Mouse (Mus musculus): ENCODE results near the gene Tmem273. TPM values are rescaled to one million over a fixed set of nuclear protein-coding genes. Genes with fewer than 3 reads are reported as not detected.

The Tmem273 gene
- polyA plus RNA-seq (2014; fragmentation: Illumina TruSeq; extraction: RNeasy Lipid Tissue Mini Kit (QIAGEN cat#74804); ENCODE audit: low read depth, low replicate concordance) = not detected

DNA sequence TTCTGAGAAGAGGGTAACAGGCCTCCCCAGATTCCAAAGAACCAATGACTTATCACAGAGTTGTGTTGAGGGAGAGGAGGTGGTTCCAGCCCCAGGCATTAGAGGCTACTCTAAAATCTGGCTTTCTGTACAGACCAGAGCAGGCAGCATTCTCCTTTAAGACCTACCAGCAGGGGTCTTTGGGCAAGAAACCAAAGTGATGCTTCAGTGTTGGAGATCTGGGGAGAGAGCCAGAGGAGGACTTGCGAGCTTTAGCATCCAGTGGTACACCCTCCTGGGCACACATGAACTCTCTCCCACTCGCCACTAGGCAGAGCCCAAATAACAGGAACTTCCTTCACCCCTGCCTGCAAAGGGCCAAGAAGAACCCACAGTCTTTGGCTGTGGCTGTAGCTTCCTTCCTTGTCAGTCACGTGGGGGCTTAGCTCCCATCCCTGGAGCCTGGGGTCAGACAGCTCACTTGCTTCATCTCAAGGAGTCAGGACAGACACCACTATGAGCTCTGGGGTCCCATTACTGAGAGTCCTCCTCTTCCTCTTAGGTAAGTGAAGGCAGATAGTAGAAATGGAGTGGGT lies at the start of gene Tmem273:
Gene Tmem273, plus strand, starts transcription at position 408 of the 575 bp plus-strand sequence.

DNA sequence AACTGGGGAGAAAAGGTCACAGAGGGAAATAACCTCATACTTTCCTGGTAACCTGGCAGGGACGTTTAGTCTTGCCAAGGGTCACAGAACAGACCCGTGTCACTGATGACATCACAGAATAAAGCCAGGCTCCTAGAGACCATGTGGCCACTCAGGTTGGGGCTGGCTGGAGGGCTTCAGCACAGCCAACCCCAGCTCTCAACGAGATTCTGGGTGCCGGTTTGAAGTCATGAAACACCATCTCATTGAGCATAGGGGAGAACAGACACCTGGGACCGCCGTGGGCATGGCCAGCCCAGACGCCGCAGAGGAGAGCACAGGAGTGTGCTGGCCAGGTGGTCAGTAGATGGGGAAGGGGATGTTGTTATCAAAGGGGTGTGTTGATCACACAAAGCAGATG lies 48.1 kb downstream of the Tmem273 start, which contains the start of gene Fam170b:
Gene Fam170b, plus strand, starts transcription at position 116 of the 400 bp plus-strand sequence.

DNA sequence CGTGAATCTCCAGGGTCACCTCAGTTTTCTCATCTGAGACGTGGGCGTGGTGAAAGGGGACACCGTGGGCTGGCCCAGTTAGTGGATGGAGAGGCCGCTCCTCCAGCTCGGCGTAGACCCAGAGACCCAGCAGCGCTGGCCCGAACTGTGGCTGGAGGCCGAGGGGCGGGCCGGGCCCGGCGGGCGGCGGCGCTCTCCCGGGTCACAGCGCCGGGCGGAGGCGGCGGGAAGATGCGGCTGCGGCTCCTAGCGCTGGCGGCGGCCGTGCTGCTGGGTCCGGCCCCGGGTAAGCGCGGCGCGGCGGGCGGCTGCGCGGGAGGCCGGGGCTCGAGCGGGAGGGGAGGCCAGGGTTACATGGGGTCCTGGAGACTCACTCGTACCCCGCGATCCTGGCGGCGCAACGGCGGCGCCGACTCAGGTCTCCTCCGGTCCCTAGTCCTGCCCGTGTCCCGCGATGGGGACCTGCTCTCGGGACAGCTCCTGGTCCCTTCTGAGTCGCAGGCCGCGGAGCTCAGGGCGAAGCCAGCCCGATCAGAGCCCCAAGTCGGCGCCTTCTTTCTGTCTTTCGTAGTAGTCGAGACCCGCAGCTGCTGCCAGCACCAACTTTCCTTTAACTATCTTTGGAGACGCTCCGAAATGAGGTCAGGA lies 71.0 kb downstream of the Tmem273 start, which contains the start of gene Vstm4:
Gene Vstm4, plus strand, starts transcription at position 76 of the 648 bp plus-strand sequence.

Other genes with a start within 250 kb of the Tmem273 start
- not detected for gene Prrxl1, start 186.6 kb upstream of the Tmem273 start, polyA plus RNA-seq (2014; fragmentation: Illumina TruSeq; extraction: RNeasy Lipid Tissue Mini Kit (QIAGEN cat#74804); ENCODE audit: low read depth, low replicate concordance)
- gene 3425401B19Rik, start 100.7 kb upstream of the Tmem273 start, polyA plus RNA-seq (2014; fragmentation: Illumina TruSeq; extraction: RNeasy Lipid Tissue Mini Kit (QIAGEN cat#74804); ENCODE audit: low read depth, low replicate concordance) = 0.04 TPM
- gene Fam170b, start 48.0 kb downstream of the Tmem273 start, polyA plus RNA-seq (2014; fragmentation: Illumina TruSeq; extraction: RNeasy Lipid Tissue Mini Kit (QIAGEN cat#74804); ENCODE audit: low read depth, low replicate concordance) = 31.5 TPM
- 8.5 TPM for gene Vstm4, start 70.8 kb downstream of the Tmem273 start, polyA plus RNA-seq (2014; fragmentation: Illumina TruSeq; extraction: RNeasy Lipid Tissue Mini Kit (QIAGEN cat#74804); ENCODE audit: low read depth, low replicate concordance)
- gene Lrrc18, start 205.4 kb downstream of the Tmem273 start, polyA plus RNA-seq (2014; fragmentation: Illumina TruSeq; extraction: RNeasy Lipid Tissue Mini Kit (QIAGEN cat#74804); ENCODE audit: low read depth, low replicate concordance) = 887 TPM

Measured in testis, adult 10 weeks (tissue).